Mouse (Mus musculus) intestine, embryonic 16.5 days (tissue): ENCODE measurements around the gene Lrmda. TPM values are rescaled to one million over a fixed set of nuclear protein-coding genes. Genes with fewer than 3 reads are reported as not detected.

Experiments used
- ATAC-seq: fragments of 200-750 bp; cut with Nextera tagmentation; 2 replicates; pipeline ENCODE4 v1.8.0; 2017; ENCODE audit warnings: moderate TSS enrichment, moderate library complexity
- H3K27ac ChIP-seq: fragments of 300-500 bp; sonication (generic); 2 replicates; pipeline ENCODE4 v1.5.1; 2014; ENCODE audit warnings: mild to moderate bottlenecking, low read length
- H3K27me3 ChIP-seq: fragments of 300-500 bp; sonication (generic); replicated peaks from 2 replicates; pipeline ENCODE4 v1.6.1; 2014; ENCODE audit warnings: low read length, control low read depth, mixed read lengths; ENCODE audit not compliant: control insufficient read depth, insufficient read depth
- H3K36me3 ChIP-seq: fragments of 300-500 bp; sonication (generic); 2 replicates; pipeline ENCODE4 v1.6.1; 2014; ENCODE audit warnings: low read length, control low read depth; ENCODE audit not compliant: control insufficient read depth, insufficient read depth
- H3K4me1 ChIP-seq: fragments of 300-500 bp; sonication (generic); 2 replicates; pipeline ENCODE4 v1.6.1; 2014; ENCODE audit warnings: low read length, control low read depth, mixed read lengths; ENCODE audit not compliant: control insufficient read depth, insufficient read depth
- H3K4me2 ChIP-seq: fragments of 300-500 bp; sonication (generic); 2 replicates; pipeline ENCODE4 v1.6.1; 2014; ENCODE audit warnings: low read depth, low read length, control low read depth
- H3K4me3 ChIP-seq: fragments of 300-500 bp; sonication (generic); 2 replicates; pipeline ENCODE4 v1.5.1; 2014; ENCODE audit warnings: mild to moderate bottlenecking, low read length
- H3K9ac ChIP-seq: fragments of 300-500 bp; sonication (generic); 2 replicates; pipeline ENCODE4 v1.6.1; 2014; ENCODE audit warnings: low read depth, low read length
- H3K9me3 ChIP-seq: fragments of 300-500 bp; sonication (generic); 2 replicates; pipeline ENCODE4 v1.6.1; 2016; ENCODE audit warnings: low read length, control low read depth; ENCODE audit not compliant: control insufficient read depth
- WGBS: fragments of 180-500 bp; shearing (Covaris S2); extraction: QIAGEN DNeasy Blood & Tissue Kit; methylation state at CpG from one replicate; pipeline ENCODE4 v1.1.7; 2014; 5-methylcytosine and 5-hydroxymethylcytosine counted together
- microRNA-seq: library from miRNA; unstranded; fragments of <30 nt; microRNA quantifications from one replicate; pipeline ENCODE4, GENCODE M21; 2016
- polyA plus RNA-seq: library from polyadenylated mRNA; unstranded; fragments of >200 nt; fragmentation: Nextera tagmentation; extraction: Ambion mirVana; gene quantifications from 2 replicates; pipeline ENCODE4 v1.2.1, GENCODE M21; 2015

The Lrmda gene
- polyA plus RNA-seq, 1 experiment from 2014 or later, result 0.53 TPM

DNA sequence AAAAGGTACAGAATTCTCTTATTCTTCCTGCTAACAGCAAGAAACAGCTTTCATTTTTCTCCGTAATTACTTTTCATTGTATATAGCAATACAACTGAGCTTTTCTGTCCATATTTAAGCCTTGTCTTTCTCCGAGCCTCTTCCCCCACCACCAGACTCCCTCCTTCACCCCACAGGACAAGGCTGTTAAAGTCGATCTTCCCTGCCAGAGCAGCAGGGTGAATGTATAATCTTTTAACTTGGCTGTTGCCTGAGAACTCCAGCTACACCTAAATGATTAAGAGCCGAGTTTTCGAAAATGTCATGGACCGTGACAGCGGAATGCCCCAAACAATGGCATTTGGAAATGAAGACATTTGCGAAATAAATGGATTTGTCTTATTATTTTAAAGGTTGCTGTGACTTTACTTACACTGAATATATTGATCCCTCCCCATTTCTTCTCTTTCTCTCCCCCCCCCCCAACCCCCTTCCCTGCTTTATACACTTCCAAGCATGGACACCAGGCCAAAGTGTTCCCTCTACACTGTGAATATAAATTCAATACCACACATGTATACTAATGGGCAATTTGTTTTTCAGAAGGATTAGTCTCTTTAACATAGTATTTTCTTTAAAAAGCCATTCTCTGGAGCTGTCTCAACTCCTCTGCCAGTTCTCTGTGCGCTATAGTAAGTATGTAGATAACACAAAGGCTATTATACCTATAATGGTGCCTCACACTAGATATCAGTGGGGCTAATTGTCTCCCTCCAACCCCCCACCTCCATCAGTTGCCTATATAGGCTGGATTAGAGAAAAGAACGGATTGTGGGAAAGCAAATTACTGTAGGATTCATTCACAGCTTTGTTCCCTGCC lies 1075.9 kb downstream of the Lrmda start:
- no peaks in the 10 kb centered on the region for H3K9me3 ChIP-seq
- H3K4me3 ChIP-seq, result no peak overlapping the region
- H3K4me1 ChIP-seq, result no peaks in the 10 kb centered on the region
- ATAC-seq, result no peak
- no peak overlapping the region for H3K27ac ChIP-seq
- no peaks in the 10 kb centered on the region for H3K27me3 ChIP-seq
- no peaks in the 10 kb centered on the region for H3K36me3 ChIP-seq
- H3K4me2 ChIP-seq, result no peak overlapping the region
- H3K9ac ChIP-seq, result no peak overlapping the region
- WGBS, result 59% methylated on average over 10 of the region's 10 CpGs

- Histone ChIP-seq H3K9me3 (no peaks in the 10 kb centered on the region), H3K4me2 (no peak overlapping the region), H3K27me3 (no peaks in the 10 kb centered on the region), H3K27ac (no peak overlapping the region), H3K4me1 (no peaks in the 10 kb centered on the region), H3K36me3 (no peaks in the 10 kb centered on the region), H3K9ac (no peak overlapping the region), H3K4me3 (no peak overlapping the region)
- ATAC-seq, result no peak
- 68% methylated on average over 3 of the region's 3 CpGs for WGBS
Measured at GRCm38 (mm10) chr14:23096017-23096336, 1076.5 kb downstream of the Lrmda start.

GRCm38 (mm10) chr14:23096405-23096804 lies 1076.9 kb downstream of the Lrmda start:
- no peak overlapping the region for H3K27ac ChIP-seq
- no peaks in the 10 kb centered on the region for H3K27me3 ChIP-seq
- WGBS, result 74% methylated on average over 4 of the region's 4 CpGs
- H3K9ac ChIP-seq, result no peak overlapping the region
- ATAC-seq, result no peak
- no peak overlapping the region for H3K4me3 ChIP-seq
- no peaks in the 10 kb centered on the region for H3K9me3 ChIP-seq
- H3K4me1 ChIP-seq, result no peaks in the 10 kb centered on the region
- no peaks in the 10 kb centered on the region for H3K36me3 ChIP-seq
- no peak overlapping the region for H3K4me2 ChIP-seq

Small RNAs within 50 kb of the gene (microRNA-seq; reads per million reads assigned to microRNA genes)
- gene Gm27532, result not detected

Other genes starting within 250 kb of the Lrmda start
- gene Vdac2, start 194.5 kb upstream of the Lrmda start, polyA plus RNA-seq, result 410 and 422 TPM in 2 replicates
- gene Comtd1, start 170.7 kb upstream of the Lrmda start, polyA plus RNA-seq, result 88.2 and 89.1 TPM in 2 replicates
- gene Zfp503, start 30.1 kb upstream of the Lrmda start, polyA plus RNA-seq, result 5.1 and 7.2 TPM in 2 replicates